Mouse (Mus musculus): ENCODE measurements around the gene Vwa1. TPM values are rescaled to one million over a fixed set of nuclear protein-coding genes. Genes with fewer than 3 reads are reported as not detected.

Vwa1 gene
- polyA plus RNA-seq, 1 experiment, result not detected

DNA sequence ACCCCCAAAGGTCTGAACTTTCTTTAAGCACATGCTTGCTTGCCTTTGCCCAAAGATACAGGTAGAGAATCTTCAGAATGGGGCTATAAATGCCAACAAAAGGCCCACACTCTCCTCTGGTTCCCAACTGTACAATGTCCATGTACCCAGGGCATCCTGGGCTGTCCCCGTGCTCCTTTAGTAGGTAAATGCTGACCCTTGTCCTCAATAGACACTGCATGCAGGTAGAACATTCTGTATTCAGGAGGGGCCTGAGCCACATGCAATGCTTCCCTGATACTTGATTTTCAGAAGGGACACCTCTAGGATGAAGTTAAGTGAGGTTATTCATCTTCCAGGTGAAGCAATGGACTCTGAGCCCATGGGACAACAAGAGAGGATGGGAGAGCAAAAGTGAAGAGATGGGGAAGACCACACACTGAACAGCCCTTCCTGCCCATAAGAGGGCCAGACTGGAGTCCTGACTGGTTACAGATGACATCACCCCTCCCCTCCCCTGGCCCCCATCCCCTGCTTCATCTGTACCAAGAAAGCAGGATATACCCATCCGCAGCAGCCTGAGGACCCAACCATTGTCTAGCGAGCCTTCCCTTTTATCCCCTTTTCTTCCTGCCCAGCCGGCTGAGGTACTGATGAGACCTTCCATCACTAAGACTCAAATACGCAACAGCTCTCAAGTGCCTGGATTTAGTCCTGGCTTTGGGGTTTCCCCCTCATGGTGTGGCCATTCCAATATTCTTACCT is 991 bp downstream of the Vwa1 start:
- H3K27me3 ChIP-seq (ENCODE audit: control insufficient read depth), result peaks cover 66% of the 10 kb centered on the region
- no peaks in the 10 kb centered on the region for H3K9me3 ChIP-seq (ENCODE audit: control insufficient read depth, low read length)
- H3K36me3 ChIP-seq (ENCODE audit: control insufficient read depth), result no peaks in the 10 kb centered on the region
- H3K4me3 ChIP-seq (replicated peaks), result no peak overlapping the region
- peaks cover 27% of the 10 kb centered on the region for H3K4me1 ChIP-seq (ENCODE audit: control insufficient read depth)
- TF ChIP-seq TAL1 (IDR thresholded peaks at IDR 0.05; ENCODE audit: low read length) (no peak), GATA1 (IDR thresholded peaks at IDR 0.05; ENCODE audit: low read length) (no peak)

- Histone ChIP-seq H3K36me3 (ENCODE audit: control insufficient read depth) (no peaks in the 10 kb centered on the region), H3K27me3 (ENCODE audit: control insufficient read depth) (peaks cover 64% of the 10 kb centered on the region), H3K4me1 (ENCODE audit: control insufficient read depth) (peaks cover 27% of the 10 kb centered on the region), H3K4me3 (replicated peaks) (no peak overlapping the region), H3K9me3 (ENCODE audit: control insufficient read depth, low read length) (no peaks in the 10 kb centered on the region)
- TF ChIP-seq TAL1 (IDR thresholded peaks at IDR 0.05; ENCODE audit: low read length) (no peak), GATA1 (IDR thresholded peaks at IDR 0.05; ENCODE audit: low read length) (no peak)
These were observed 1.7 kb downstream of the Vwa1 start for GRCm38 (mm10) chr4:155772786-155773185.

DNA sequence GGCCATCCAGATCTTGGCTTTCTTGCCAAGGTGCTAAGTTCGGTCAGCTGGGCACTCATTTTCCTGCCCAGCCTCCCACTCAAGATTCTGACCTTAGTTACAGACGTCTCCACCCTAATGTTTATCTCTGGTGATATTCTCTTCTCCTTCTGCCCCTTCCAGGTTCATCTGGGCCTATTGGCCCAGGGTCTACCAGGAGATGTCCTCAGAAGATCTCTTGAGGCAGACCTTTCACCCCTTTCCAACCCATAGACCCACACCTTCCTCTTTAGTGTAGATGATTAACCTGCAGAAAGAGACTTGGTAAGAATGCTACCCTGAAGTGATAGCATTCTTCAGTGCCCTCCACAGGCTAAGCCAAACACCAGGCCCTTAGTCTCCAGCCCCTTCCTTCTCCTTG is 2.8 kb downstream of the Vwa1 start:
- H3K9me3 ChIP-seq (ENCODE audit: control insufficient read depth, low read length), result no peaks in the 10 kb centered on the region
- no peak overlapping the region for H3K4me3 ChIP-seq (replicated peaks)
- peaks cover 56% of the 10 kb centered on the region for H3K27me3 ChIP-seq (ENCODE audit: control insufficient read depth)
- no peak for TF ChIP-seq GATA1 (IDR thresholded peaks at IDR 0.05; ENCODE audit: low read length)
- no peak for TF ChIP-seq TAL1 (IDR thresholded peaks at IDR 0.05; ENCODE audit: low read length)
- peaks cover 27% of the 10 kb centered on the region for H3K4me1 ChIP-seq (ENCODE audit: control insufficient read depth)
- no peaks in the 10 kb centered on the region for H3K36me3 ChIP-seq (ENCODE audit: control insufficient read depth)

GRCm38 (mm10) chr4:155770626-155771025 is 3.9 kb downstream of the Vwa1 start:
- no peaks in the 10 kb centered on the region for H3K9me3 ChIP-seq (ENCODE audit: control insufficient read depth, low read length)
- H3K4me3 ChIP-seq (replicated peaks), result peak overlapping the region; percentile 72
- peaks cover 27% of the 10 kb centered on the region for H3K4me1 ChIP-seq (ENCODE audit: control insufficient read depth)
- H3K27me3 ChIP-seq (ENCODE audit: control insufficient read depth), result peaks cover 47% of the 10 kb centered on the region
- no peaks in the 10 kb centered on the region for H3K36me3 ChIP-seq (ENCODE audit: control insufficient read depth)
- no peak for TF ChIP-seq GATA1 (IDR thresholded peaks at IDR 0.05; ENCODE audit: low read length)
- TF ChIP-seq TAL1 (IDR thresholded peaks at IDR 0.05; ENCODE audit: low read length), result no peak

- Histone ChIP-seq H3K27me3 (ENCODE audit: control insufficient read depth) (peaks cover 40% of the 10 kb centered on the region), H3K4me1 (ENCODE audit: control insufficient read depth) (peaks cover 26% of the 10 kb centered on the region), H3K4me3 (replicated peaks) (peak overlapping the region; percentile 72), H3K36me3 (ENCODE audit: control insufficient read depth) (no peaks in the 10 kb centered on the region), H3K9me3 (ENCODE audit: control insufficient read depth, low read length) (no peaks in the 10 kb centered on the region)
- TF ChIP-seq GATA1 (IDR thresholded peaks at IDR 0.05; ENCODE audit: low read length), result no peak
- no peak for TF ChIP-seq TAL1 (IDR thresholded peaks at IDR 0.05; ENCODE audit: low read length)
These were observed 4.5 kb downstream of the Vwa1 start for GRCm38 (mm10) chr4:155769880-155770512.

DNA sequence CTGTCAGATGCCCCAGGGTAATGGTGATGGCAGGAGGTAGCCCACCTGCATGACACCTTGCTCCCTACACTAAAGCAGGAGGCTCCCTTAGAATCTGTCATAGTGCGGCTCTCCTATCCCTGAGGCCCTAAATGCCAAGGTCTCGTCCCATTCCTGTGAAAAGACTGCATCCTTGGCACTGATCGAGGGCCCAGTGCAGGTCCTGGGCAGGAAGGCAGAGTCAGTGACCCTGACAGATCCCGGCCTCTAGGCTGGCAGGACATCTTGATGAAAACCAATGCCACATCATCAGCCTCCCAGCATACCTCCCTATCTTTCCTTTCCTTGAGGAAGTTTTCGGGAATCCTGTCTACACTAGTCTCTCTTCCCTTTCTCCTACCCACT is 5.0 kb downstream of the Vwa1 start:
- peaks cover 21% of the 10 kb centered on the region for H3K4me1 ChIP-seq (ENCODE audit: control insufficient read depth)
- H3K4me3 ChIP-seq (replicated peaks), result peak overlapping the region; percentile 72
- TF ChIP-seq TAL1 (IDR thresholded peaks at IDR 0.05; ENCODE audit: low read length) (no peak), GATA1 (IDR thresholded peaks at IDR 0.05; ENCODE audit: low read length) (no peak)
- H3K9me3 ChIP-seq (ENCODE audit: control insufficient read depth, low read length), result no peaks in the 10 kb centered on the region
- peaks cover 35% of the 10 kb centered on the region for H3K27me3 ChIP-seq (ENCODE audit: control insufficient read depth)
- no peaks in the 10 kb centered on the region for H3K36me3 ChIP-seq (ENCODE audit: control insufficient read depth)

GRCm38 (mm10) chr4:155762357-155762756 is 12.1 kb downstream of the Vwa1 start:
- TF ChIP-seq TAL1 (IDR thresholded peaks at IDR 0.05; ENCODE audit: low read length) (no peak), GATA1 (IDR thresholded peaks at IDR 0.05; ENCODE audit: low read length) (no peak)
- Histone ChIP-seq H3K36me3 (ENCODE audit: control insufficient read depth) (peaks cover 10% of the 10 kb centered on the region), H3K9me3 (ENCODE audit: control insufficient read depth, low read length) (no peaks in the 10 kb centered on the region), H3K4me1 (ENCODE audit: control insufficient read depth) (peaks cover 40% of the 10 kb centered on the region), H3K4me3 (replicated peaks) (peak overlapping the region; percentile 21), H3K27me3 (ENCODE audit: control insufficient read depth) (no peaks in the 10 kb centered on the region)

- H3K27me3 ChIP-seq (ENCODE audit: control insufficient read depth), result no peaks in the 10 kb centered on the region
- TF ChIP-seq GATA1 (IDR thresholded peaks at IDR 0.05; ENCODE audit: low read length) (no peak), TAL1 (IDR thresholded peaks at IDR 0.05; ENCODE audit: low read length) (no peak)
- H3K4me1 ChIP-seq (ENCODE audit: control insufficient read depth), result peaks cover 40% of the 10 kb centered on the region
- H3K36me3 ChIP-seq (ENCODE audit: control insufficient read depth), result peaks cover 17% of the 10 kb centered on the region
- H3K9me3 ChIP-seq (ENCODE audit: control insufficient read depth, low read length), result no peaks in the 10 kb centered on the region
- peak overlapping the region; percentile 72 for H3K4me3 ChIP-seq (replicated peaks)
These were observed 13.0 kb downstream of the Vwa1 start for GRCm38 (mm10) chr4:155761356-155762099.

All from erythroblast, embryonic 14.5 days (primary cell).